Mouse (Mus musculus) liver, embryonic 11.5 days (tissue): ENCODE measurements around the gene Asic5. TPM values are rescaled to one million over a fixed set of nuclear protein-coding genes. Genes with fewer than 3 reads are reported as not detected.

Source experiments
- ATAC-seq: fragments of 200-750 bp; cut with Nextera tagmentation; replicated peaks from 2 replicates; pipeline ENCODE4 v1.8.0; 2017; ENCODE audit warnings: moderate number of reproducible peaks, mild to moderate bottlenecking, moderate TSS enrichment, moderate library complexity; ENCODE audit not compliant: low FRiP score
- DNase-seq: peaks from one replicate; pipeline ENCODE4 v3.0.0-alpha.2; 2017; ENCODE audit warnings: low spot score
- H3K27ac ChIP-seq: fragments of 300-500 bp; sonication (generic); 2 replicates; pipeline ENCODE4 v1.5.1; 2014; ENCODE audit warnings: mild to moderate bottlenecking, low read depth, low read length, control low read depth
- H3K27me3 ChIP-seq: fragments of 300-500 bp; sonication (generic); replicated peaks from 2 replicates; pipeline ENCODE4 v1.6.1; 2014; ENCODE audit warnings: low read length, mixed read lengths; ENCODE audit not compliant: control insufficient read depth, insufficient read depth
- H3K36me3 ChIP-seq: fragments of 300-500 bp; sonication (generic); 2 replicates; pipeline ENCODE4 v1.6.1; 2014; ENCODE audit warnings: mild to moderate bottlenecking, low read length, moderate library complexity, mixed read lengths; ENCODE audit not compliant: control insufficient read depth, insufficient read depth
- H3K4me1 ChIP-seq: fragments of 300-500 bp; sonication (generic); replicated peaks from 2 replicates; pipeline ENCODE4 v1.6.1; 2014; ENCODE audit warnings: low read length, mixed read lengths; ENCODE audit not compliant: control insufficient read depth, insufficient read depth
- H3K4me2 ChIP-seq: fragments of 300-500 bp; sonication (generic); 2 replicates; pipeline ENCODE4 v1.6.1; 2014; ENCODE audit warnings: mild to moderate bottlenecking, control low read depth, moderate library complexity
- H3K4me3 ChIP-seq: fragments of 300-500 bp; sonication (generic); 2 replicates; pipeline ENCODE4 v1.5.1; 2014; ENCODE audit warnings: low read depth, low read length, control low read depth
- H3K9ac ChIP-seq: fragments of 300-500 bp; sonication (generic); 2 replicates; pipeline ENCODE4 v1.6.1; 2014; ENCODE audit warnings: low read depth, low read length, control low read depth
- H3K9me3 ChIP-seq: fragments of 300-500 bp; sonication (generic); 2 replicates; pipeline ENCODE4 v1.6.1; 2016; ENCODE audit warnings: low read length, inconsistent platforms, mixed read lengths; ENCODE audit not compliant: control insufficient read depth
- WGBS: fragments of 180-500 bp; shearing (Covaris S2); extraction: QIAGEN DNeasy Blood & Tissue Kit; methylation state at CpG from one replicate; pipeline ENCODE4 v1.1.7; 2014; 5-methylcytosine and 5-hydroxymethylcytosine counted together
- polyA plus RNA-seq: library from polyadenylated mRNA; unstranded; fragments of >200 nt; fragmentation: Nextera tagmentation; extraction: Ambion mirVana; gene quantifications from 2 replicates; pipeline ENCODE4 v1.2.1, GENCODE M21; 2014

Gene Asic5
- polyA plus RNA-seq, 1 experiment from 2014 or later, result not detected

DNA sequence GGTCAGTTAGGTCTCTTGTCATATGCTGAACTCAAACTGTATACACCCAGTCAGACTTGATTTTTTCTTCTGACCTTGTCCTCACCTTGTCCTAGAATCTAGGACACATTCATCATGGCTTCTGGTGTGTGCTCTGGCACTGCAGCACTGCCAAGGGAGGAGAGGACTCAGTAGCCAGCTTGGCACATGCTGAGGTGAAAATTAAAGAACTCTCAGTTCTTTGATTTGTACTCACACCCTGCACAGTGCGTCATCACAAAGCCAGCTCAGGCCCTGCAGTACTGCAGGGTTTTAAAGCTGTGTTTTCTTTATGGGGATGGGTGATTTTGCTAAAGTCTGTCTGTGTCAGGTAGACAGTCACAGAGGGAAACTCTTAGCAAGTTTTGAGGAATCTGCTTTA lies 45.2 kb downstream of the Asic5 start:
- Histone ChIP-seq H3K36me3 (no peaks in the 10 kb centered on the region), H3K4me1 (no peaks in the 10 kb centered on the region), H3K4me3 (no peak overlapping the region), H3K27me3 (no peaks in the 10 kb centered on the region), H3K9ac (no peak overlapping the region), H3K4me2 (no peak overlapping the region), H3K9me3 (no peaks in the 10 kb centered on the region), H3K27ac (no peak overlapping the region)
- DNase-seq (no peak), ATAC-seq (no peak)
- WGBS, result 72% methylated on average over 1 of the region's 1 CpGs

DNA sequence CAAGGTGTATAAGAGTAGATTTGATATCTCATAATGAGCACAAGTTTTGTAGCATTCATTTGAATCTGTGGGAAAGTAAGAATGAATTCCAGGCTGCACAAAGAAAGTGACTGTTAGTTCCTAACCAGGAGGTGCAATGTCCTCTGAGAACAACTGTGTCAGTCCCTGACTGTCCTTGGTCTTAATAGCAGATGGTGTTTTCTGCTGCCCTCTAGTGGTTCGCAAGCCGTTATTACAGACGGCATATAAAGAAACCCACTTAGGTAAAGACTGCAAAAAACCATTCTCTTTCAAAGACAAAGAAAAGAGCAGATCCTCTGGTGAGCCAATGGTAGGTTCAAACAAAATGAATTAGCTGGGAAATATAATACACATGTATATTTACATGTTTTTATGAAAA lies 47.1 kb downstream of the Asic5 start:
- WGBS, result 2% methylated on average over 3 of the region's 3 CpGs
- Histone ChIP-seq H3K27ac (no peak overlapping the region), H3K36me3 (0 out of 2 replicates have a peak, but pooled peaks cover 3% of the 10 kb centered on the region), H3K9me3 (no peaks in the 10 kb centered on the region), H3K9ac (no peak overlapping the region), H3K4me2 (no peak overlapping the region), H3K4me1 (no peaks in the 10 kb centered on the region), H3K4me3 (no peak overlapping the region), H3K27me3 (no peaks in the 10 kb centered on the region)
- 0 out of 2 replicates have a peak, but pooled peaks have one; percentile 41 for ATAC-seq
- no peak for DNase-seq

DNA sequence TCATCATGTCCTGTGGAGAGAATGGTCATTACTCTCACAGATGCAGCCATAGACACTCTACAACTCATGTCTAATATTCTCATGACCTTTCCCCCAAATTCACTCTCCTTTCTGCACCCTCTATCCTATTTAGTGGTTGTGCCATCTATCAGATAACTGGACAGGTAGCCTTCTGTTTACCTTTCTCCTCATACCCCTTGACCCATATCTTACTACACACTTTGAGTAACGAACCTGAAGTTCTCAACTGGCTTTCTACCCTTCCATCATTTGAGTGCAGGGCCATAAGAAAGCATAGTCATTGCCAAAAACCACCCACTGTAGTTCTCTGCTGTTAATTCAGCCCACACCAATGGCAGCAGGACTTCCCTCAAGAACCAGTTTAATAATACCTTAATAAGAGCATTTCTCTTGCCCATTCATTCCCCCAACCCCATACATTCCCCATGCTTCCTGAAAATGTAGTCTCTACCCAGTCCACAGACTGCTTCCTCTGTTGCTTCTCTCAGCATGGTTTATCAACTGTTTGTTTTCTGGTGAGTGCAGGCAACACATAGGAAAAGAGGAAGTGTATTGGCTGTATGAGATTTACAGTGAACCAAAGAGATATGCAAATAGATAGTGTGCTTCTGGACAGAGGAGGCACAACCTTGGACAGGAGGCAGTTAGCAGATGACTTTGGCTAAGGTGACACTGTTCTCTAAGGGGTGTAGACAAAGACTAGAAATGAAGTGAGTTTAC lies 48.1 kb downstream of the Asic5 start:
- no peaks in the 10 kb centered on the region for H3K9me3 ChIP-seq
- no peaks in the 10 kb centered on the region for H3K4me1 ChIP-seq
- ATAC-seq, result no peak
- DNase-seq, result no peak
- H3K27me3 ChIP-seq, result no peaks in the 10 kb centered on the region
- no peak overlapping the region for H3K27ac ChIP-seq
- H3K9ac ChIP-seq, result no peak overlapping the region
- 0 out of 2 replicates have a peak, but pooled peaks cover 3% of the 10 kb centered on the region for H3K36me3 ChIP-seq
- no peak overlapping the region for H3K4me2 ChIP-seq
- WGBS, result 75% methylated on average over 1 of the region's 1 CpGs
- H3K4me3 ChIP-seq, result no peak overlapping the region

DNA sequence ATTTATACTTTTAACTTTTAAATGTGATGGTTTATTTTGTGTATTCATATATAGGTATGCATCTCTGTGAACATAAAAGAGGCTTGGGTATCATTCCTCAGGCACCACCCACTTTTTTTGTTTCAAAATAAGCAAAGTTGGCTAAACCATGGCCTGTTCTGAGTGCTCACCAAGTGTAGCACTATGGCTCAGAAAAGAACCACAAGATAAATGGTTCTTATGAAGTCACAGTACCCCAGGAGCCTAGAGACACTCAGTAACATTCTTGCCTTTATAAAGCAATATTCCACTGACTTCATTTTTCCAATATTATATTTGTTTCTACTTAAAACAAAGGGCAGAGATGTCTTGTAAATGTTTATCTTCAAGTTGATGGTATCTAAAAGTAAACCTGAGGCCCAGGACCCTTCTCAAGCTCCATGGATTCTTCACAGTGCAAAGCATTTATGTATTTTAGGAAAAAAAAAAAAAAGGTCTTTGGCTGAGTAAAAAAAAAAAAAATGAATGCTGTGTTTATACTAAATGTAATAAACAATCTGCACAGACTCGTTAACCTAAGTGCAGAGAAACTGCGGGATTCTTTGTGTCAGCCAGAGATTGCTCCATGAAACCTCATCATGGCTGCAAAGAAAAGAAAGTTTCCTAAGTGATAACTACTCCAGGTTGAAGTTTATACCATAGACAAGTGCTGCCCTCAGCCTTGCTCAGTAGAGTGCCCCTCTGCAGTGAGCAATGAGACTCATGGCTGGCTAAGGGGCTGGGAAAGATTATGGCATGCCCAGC lies 54.4 kb downstream of the Asic5 start:
- Histone ChIP-seq H3K9me3 (no peaks in the 10 kb centered on the region), H3K27ac (no peak overlapping the region), H3K9ac (no peak overlapping the region), H3K36me3 (peaks cover 3% of the 10 kb centered on the region; the same call in 1 of the 2 replicates), H3K4me2 (no peak overlapping the region), H3K4me3 (no peak overlapping the region), H3K4me1 (no peaks in the 10 kb centered on the region), H3K27me3 (no peaks in the 10 kb centered on the region)
- 77% methylated on average over 2 of the region's 2 CpGs for WGBS
- DNase-seq (no peak), ATAC-seq (no peak)

DNA sequence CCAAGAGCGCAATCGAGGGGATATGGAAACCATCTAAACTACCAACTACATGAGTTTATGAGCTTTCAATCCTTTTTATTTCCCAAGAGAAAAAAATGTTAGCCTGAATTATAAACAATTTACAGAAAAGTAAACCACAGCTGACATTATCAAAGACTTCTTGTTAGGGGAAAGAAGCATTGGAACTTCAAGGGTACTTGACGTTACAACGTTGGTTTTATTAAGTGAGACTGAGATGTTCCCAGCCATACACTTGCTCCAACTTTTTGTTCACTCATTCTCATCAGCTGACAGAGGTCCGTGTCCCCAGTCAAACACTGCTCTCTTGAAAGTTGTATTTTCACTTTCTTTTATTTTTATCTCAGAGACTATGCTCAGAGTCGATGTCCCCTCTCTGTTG lies 61.6 kb downstream of the Asic5 start:
- no peaks in the 10 kb centered on the region for H3K36me3 ChIP-seq
- WGBS, result 80% methylated on average over 6 of the region's 6 CpGs

DNA sequence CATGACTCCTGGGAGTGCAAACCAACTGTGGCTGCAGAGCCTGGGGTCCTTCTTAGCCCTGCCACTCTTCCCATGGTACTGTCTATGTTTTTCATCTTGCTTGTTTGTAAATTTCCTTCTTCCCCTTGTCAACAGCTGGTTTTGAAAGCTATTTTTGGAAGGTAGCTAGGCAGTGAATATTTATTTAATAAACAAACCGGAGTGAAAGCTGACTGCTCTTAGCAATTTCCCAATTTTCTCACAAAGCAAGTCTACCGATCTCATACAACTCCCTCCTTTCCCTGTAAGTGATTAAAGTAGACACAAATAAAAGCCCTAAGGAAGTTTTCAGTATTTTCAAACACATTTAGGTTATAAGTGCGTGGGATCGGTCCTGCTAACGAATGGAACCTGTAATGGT lies 62.8 kb downstream of the Asic5 start:
- WGBS, result 87% methylated on average over 5 of the region's 5 CpGs
- H3K27me3 ChIP-seq, result no peaks in the 10 kb centered on the region
- no peaks in the 10 kb centered on the region for H3K36me3 ChIP-seq
- DNase-seq (no peak), ATAC-seq (no peak)
- H3K4me1 ChIP-seq, result no peaks in the 10 kb centered on the region
- H3K4me3 ChIP-seq, result no peak overlapping the region
- H3K27ac ChIP-seq, result no peak overlapping the region
- H3K9me3 ChIP-seq, result no peaks in the 10 kb centered on the region
- no peak overlapping the region for H3K4me2 ChIP-seq
- H3K9ac ChIP-seq, result no peak overlapping the region

More for the DNA sequence above, 61.6 kb downstream of the Asic5 start:
- Histone ChIP-seq H3K27me3 (no peaks in the 10 kb centered on the region), H3K4me2 (no peak overlapping the region), H3K27ac (no peak overlapping the region), H3K9ac (no peak overlapping the region), H3K4me3 (no peak overlapping the region), H3K9me3 (no peaks in the 10 kb centered on the region), H3K4me1 (no peaks in the 10 kb centered on the region)
- ATAC-seq (no peak), DNase-seq (no peak)

DNA sequence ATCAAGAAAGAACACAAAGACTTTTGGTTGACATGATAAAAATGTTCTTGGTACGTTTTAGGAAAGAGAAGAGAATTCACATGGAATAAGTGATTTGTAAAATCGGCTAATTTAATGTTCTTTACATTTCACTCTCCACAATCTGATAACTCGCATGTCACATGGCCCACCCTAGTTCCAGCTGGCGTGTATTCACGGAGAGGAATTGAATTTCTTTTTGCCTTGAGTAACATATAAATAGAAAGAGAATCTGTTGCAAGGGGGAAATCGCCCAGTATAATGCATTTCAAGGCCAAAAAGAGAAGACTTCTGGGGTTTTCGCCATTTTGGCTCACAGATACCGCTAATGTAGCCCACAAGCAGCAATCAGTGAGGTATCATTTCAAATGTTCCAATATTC lies 64.0 kb downstream of the Asic5 start:
- H3K4me2 ChIP-seq, result no peak overlapping the region
- H3K4me3 ChIP-seq, result no peak overlapping the region
- WGBS, result 83% methylated on average over 8 of the region's 8 CpGs
- H3K4me1 ChIP-seq, result no peaks in the 10 kb centered on the region
- H3K27ac ChIP-seq, result no peak overlapping the region
- H3K9me3 ChIP-seq, result no peaks in the 10 kb centered on the region
- H3K36me3 ChIP-seq, result no peaks in the 10 kb centered on the region
- no peak for ATAC-seq
- H3K27me3 ChIP-seq, result no peaks in the 10 kb centered on the region
- no peak overlapping the region for H3K9ac ChIP-seq
- no peak for DNase-seq

DNA sequence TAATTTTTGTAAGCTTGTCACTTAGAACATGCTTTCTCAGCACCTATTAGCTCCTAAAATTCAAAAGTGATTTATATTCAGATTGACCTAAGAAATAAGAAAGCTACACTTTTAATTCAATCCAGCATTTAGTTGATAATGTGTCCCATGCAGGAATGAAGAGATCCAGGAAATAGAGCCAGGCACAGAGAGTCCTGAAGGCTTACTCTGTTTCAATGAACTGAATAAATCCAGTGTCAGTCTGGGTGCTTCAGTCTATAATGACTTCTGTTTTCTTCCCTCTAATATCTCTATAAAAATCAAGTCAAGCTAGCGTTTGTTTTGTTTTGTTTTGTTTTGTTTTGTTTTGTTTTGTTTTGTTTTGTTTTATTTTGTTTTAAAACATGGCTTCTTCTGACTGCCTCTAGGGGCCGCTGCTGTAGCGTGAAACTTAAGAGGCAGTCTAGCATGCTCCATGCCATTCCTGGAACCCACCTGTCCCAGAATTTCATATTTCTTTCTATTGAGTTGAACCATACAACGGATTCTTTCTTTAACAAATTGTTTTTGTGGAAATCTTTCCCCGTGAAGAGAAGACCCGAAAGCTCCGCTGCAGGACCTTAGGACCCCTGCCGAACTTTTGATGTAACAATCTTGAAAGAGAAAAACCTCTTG lies 65.1 kb downstream of the Asic5 start:
- 34% methylated on average over 8 of the region's 8 CpGs for WGBS
- DNase-seq (no peak), ATAC-seq (no peak)
- H3K27me3 ChIP-seq, result no peaks in the 10 kb centered on the region
- no peaks in the 10 kb centered on the region for H3K36me3 ChIP-seq
- no peaks in the 10 kb centered on the region for H3K9me3 ChIP-seq
- no peak overlapping the region for H3K9ac ChIP-seq
- H3K27ac ChIP-seq, result no peak overlapping the region
- no peak overlapping the region for H3K4me2 ChIP-seq
- H3K4me3 ChIP-seq, result no peak overlapping the region
- H3K4me1 ChIP-seq, result no peaks in the 10 kb centered on the region
